Mouse (Mus musculus) leukemia stem cell, adult 10-12 weeks (primary cell): ENCODE results near the gene Dennd5b. TPM values are rescaled to one million over a fixed set of nuclear protein-coding genes. Genes with fewer than 3 reads are reported as not detected.

Experiments
- polyA plus RNA-seq: library from polyadenylated mRNA; stranded (reverse); fragments of >175 nt; gene quantifications from 2 replicates; pipeline ENCODE4 v1.2.3, GENCODE M21; 2012; ENCODE audit warnings: low replicate concordance

Dennd5b gene
- 3.7 and 5.3 TPM in 2 replicates for polyA plus RNA-seq

GRCm38 (mm10) chr6:149101076-149101942 lies at the start of gene Dennd5b:
TSS of gene Dennd5b (minus strand) at chr6:149101680.

GRCm38 (mm10) chr6:149139471-149139870 lies 38.0 kb upstream of the Dennd5b start, which contains the start of gene Etfbkmt:
TSS of gene Etfbkmt (plus strand) at chr6:149139849.

GRCm38 (mm10) chr6:149129870-149130269 lies 28.4 kb upstream of the Dennd5b start, which contains the start of gene Gm10203:
TSS of gene Gm10203 (plus strand) at chr6:149130170.

GRCm38 (mm10) chr6:148946409-148946742 lies 155.1 kb downstream of the Dennd5b start, which contains the start of gene Sinhcaf:
TSS of gene Sinhcaf (minus strand) at chr6:148946467.

Other genes with a start within 250 kb of the Dennd5b start
- gene Caprin2, start 205.4 kb downstream of the Dennd5b start, polyA plus RNA-seq: 3.6 and 3.8 TPM in 2 replicates
- 1.4 and 19.9 TPM in 2 replicates for gene Sinhcaf, start 155.2 kb downstream of the Dennd5b start, polyA plus RNA-seq
- gene Gm10203, start 28.5 kb upstream of the Dennd5b start, polyA plus RNA-seq: not detected in 2 replicates
- 0.61 TPM in 1 of 2 replicates, not detected in the other for gene Etfbkmt, start 38.2 kb upstream of the Dennd5b start, polyA plus RNA-seq
- 0.98 and 2.9 TPM in 2 replicates for gene Amn1, start 87.0 kb upstream of the Dennd5b start, polyA plus RNA-seq
- 8.6 and 21.6 TPM in 2 replicates for gene Resf1, start 207.7 kb upstream of the Dennd5b start, polyA plus RNA-seq